Comparison of ENCODE assay signal across 8 mouse cellular contexts in the genomic region with DNA sequence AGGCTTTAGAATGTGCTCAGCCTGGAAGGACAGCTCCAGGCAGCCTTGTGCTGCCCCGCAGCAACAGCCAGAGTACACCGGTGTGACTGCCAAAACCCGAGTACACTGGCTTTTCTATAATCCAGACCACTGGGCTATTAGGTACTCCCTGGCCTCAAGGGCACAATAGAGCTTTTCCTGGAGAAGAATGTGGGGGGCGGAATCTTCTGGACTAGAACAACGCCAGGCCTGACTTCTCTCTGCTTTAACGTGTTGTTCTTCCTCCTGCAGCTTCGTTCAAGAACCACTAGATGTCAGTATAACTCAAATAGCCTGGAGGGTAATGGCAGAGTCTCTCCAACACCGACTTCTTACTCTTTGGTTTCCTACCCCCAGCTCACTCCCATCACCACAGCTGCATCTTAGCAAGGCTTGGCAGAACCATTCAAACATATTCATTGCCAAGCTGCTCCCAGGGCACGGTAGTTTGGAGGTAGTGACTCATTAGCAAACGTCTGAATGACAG.
DNase-seq lines count a peak whose midpoint lies in the region; ATAC-seq and TF ChIP-seq lines count a peak whose summit lies in the region.

No protein-coding gene starts in this region.

- ATAC-seq in hindbrain, embryonic 15.5 days (ENCODE audit: low FRiP score, low read depth) = peak; percentile 87

- no peak overlapping the region for H3K4me3 ChIP-seq in spleen, adult 2 months (ENCODE audit: extremely low read depth, insufficient read depth, insufficient read length)
- peak overlapping the region; percentile 51 for H3K4me3 ChIP-seq in gastrocnemius, adult 2 months
- no peak overlapping the region for H3K4me3 ChIP-seq in hindbrain, embryonic 15.5 days
- peak overlapping the region; percentile 67 for H3K4me3 ChIP-seq in megakaryocyte, embryonic 14.5 days (replicated peaks)

- no peak overlapping the region for H3K4me2 ChIP-seq in hindbrain, embryonic 15.5 days

- H3K9ac ChIP-seq in hindbrain, embryonic 15.5 days = no peak overlapping the region

- H3K36me3 ChIP-seq in spleen, adult 2 months (ENCODE audit: control insufficient read depth, insufficient read depth, low read length) = no peaks in the 10 kb centered on the region
- no peaks in the 10 kb centered on the region for H3K36me3 ChIP-seq in hindbrain, embryonic 15.5 days
- no peaks in the 10 kb centered on the region for H3K36me3 ChIP-seq in megakaryocyte, embryonic 14.5 days (replicated peaks; ENCODE audit: low read length)

- peak in 1 of 2 experiments; percentile 7 for DNase-seq in spleen, adult 2 months (ENCODE audit: low read depth in 1 of 2, low spot score in 2 of 2)
- no peak for DNase-seq in spleen, postnatal 10 days (ENCODE audit: low spot score in 2 of 2)
- DNase-seq in cerebellum, postnatal 25 days = peak; percentile 51 to 61
- DNase-seq in gastrocnemius, adult 2 months = peak; percentile 38
- DNase-seq in left cerebral cortex, adult 11 months (ENCODE audit: low spot score) = peak; percentile 45
- DNase-seq in right cerebral cortex, postnatal 10 days (ENCODE audit: low spot score in 2 of 2) = peak; percentile 32 to 63

- TF ChIP-seq CTCF in spleen, adult 2 months (IDR thresholded peaks at IDR 0.05; ENCODE audit: extremely low read depth, insufficient read depth, insufficient read length, insufficient replicate concordance) = peak; percentile 43; the same call in 1 of the 2 replicates
- TF ChIP-seq CTCF in gastrocnemius, adult 2 months (IDR thresholded peaks at IDR 0.05) = peak; percentile 94

- H3K27ac ChIP-seq in spleen, adult 2 months (ENCODE audit: insufficient read depth, low read length) = no peak overlapping the region
- peak overlapping the region; percentile 41; the same call in 1 of the 2 replicates for H3K27ac ChIP-seq in gastrocnemius, adult 2 months
- H3K27ac ChIP-seq in hindbrain, embryonic 15.5 days (replicated peaks) = no peak overlapping the region

- intact Hi-C loops in gastrocnemius, adult 2 months (cut with DNase I) = loop anchor here (1.0 kb wide), 1 partner anchor 269 kb away; no protein-coding TSS in a partner anchor

- H3K9me3 ChIP-seq in hindbrain, embryonic 15.5 days = no peaks in the 10 kb centered on the region
- H3K9me3 ChIP-seq in megakaryocyte, embryonic 14.5 days = no peaks in the 10 kb centered on the region

- no peaks in the 10 kb centered on the region for H3K4me1 ChIP-seq in spleen, adult 2 months (ENCODE audit: control insufficient read depth, insufficient read depth, insufficient read length)
- 0 out of 2 replicates have a peak, but pooled peaks cover 3% of the 10 kb centered on the region for H3K4me1 ChIP-seq in hindbrain, embryonic 15.5 days (replicated peaks)
- peaks cover 3% of the 10 kb centered on the region; the same call in 1 of the 2 replicates for H3K4me1 ChIP-seq in megakaryocyte, embryonic 14.5 days

- 24% methylated on average over 10 of the region's 10 CpGs for WGBS in spleen, adult 2 months
- 11% methylated on average over 10 of the region's 10 CpGs for WGBS in hindbrain, embryonic 15.5 days

- TF ChIP-seq POLR2A in spleen, adult 2 months (IDR thresholded peaks at IDR 0.05; ENCODE audit: low read depth, low read length) = no peak

- H3K27me3 ChIP-seq in spleen, adult 2 months (ENCODE audit: control insufficient read depth, insufficient read depth, low read length) = no peaks in the 10 kb centered on the region
- H3K27me3 ChIP-seq in hindbrain, embryonic 15.5 days = no peaks in the 10 kb centered on the region
- H3K27me3 ChIP-seq in megakaryocyte, embryonic 14.5 days (replicated peaks) = peaks cover 4% of the 10 kb centered on the region

Comparison
In these comparisons a context has a peak if more than half of its experiments do, and no peak if none do; other contexts are left out.
1. DNase-seq: peak in cerebellum, postnatal 25 days (2 of 2), gastrocnemius, adult 2 months (single experiment), left cerebral cortex, adult 11 months (single experiment) and right cerebral cortex, postnatal 10 days (2 of 2); none in spleen, postnatal 10 days (0 of 2).
2. H3K4me3 ChIP-seq: peak in gastrocnemius, adult 2 months (single experiment) and megakaryocyte, embryonic 14.5 days (single experiment); none in spleen, adult 2 months (single experiment) and hindbrain, embryonic 15.5 days (single experiment).